Comparison of ENCODE assay signal across 22 mouse cellular contexts in genomic region chr1:59272189-59272588, GRCm38 (mm10). TPM values are rescaled to one million over a fixed set of nuclear protein-coding genes. Genes with fewer than 3 reads are reported as not detected.
"Had no signal": no experiment of that assay in that cellular context is flagged by ENCODE, and none has a peak within 500 bp of the region (broad histone marks: within the 10 kb centered on the region; RNA-seq: fewer than 3 reads in every experiment).

No protein-coding gene starts in this region.

- H3K9ac ChIP-seq: lung, embryonic 15.5 days; midbrain, embryonic 12.5 days; neural tube, embryonic 13.5 days; neural tube, embryonic 15.5 days; stomach, embryonic 15.5 days had no signal

- H3K36me3 ChIP-seq: lung, embryonic 15.5 days; midbrain, embryonic 10.5 days; midbrain, embryonic 12.5 days; neural tube, embryonic 13.5 days; neural tube, embryonic 15.5 days; stomach, embryonic 15.5 days had no signal

- DNase-seq: lung, adult 2 months; lung, postnatal 14 days; lung, postnatal 36 days; midbrain, embryonic 14.5 days; retina, postnatal 1 day; right cerebral cortex, adult 18-20 months; right cerebral cortex, postnatal 25 days; right cerebral cortex, postnatal 4 days; thymus, adult 2 months; thymus, postnatal 25 days; thymus, postnatal 4 days had no signal

- H3K4me2 ChIP-seq: lung, embryonic 15.5 days; midbrain, embryonic 12.5 days; neural tube, embryonic 13.5 days; neural tube, embryonic 15.5 days; stomach, embryonic 15.5 days had no signal

- H3K27me3 ChIP-seq: lung, embryonic 15.5 days; midbrain, embryonic 12.5 days; neural tube, embryonic 13.5 days; neural tube, embryonic 15.5 days; stomach, embryonic 15.5 days had no signal

- H3K4me1 ChIP-seq: lung, embryonic 15.5 days; midbrain, embryonic 12.5 days; stomach, embryonic 15.5 days had no signal

- H3K4me3 ChIP-seq: lung, embryonic 15.5 days; midbrain, embryonic 10.5 days; midbrain, embryonic 12.5 days; myocyte; neural tube, embryonic 13.5 days; neural tube, embryonic 15.5 days; stomach, embryonic 15.5 days had no signal

- H3K27ac ChIP-seq: lung, embryonic 15.5 days; midbrain, embryonic 10.5 days; midbrain, embryonic 12.5 days; neural tube, embryonic 13.5 days; neural tube, embryonic 15.5 days; stomach, embryonic 15.5 days; stomach, postnatal 0 days had no signal

- H3K9me3 ChIP-seq: lung, embryonic 15.5 days; midbrain, embryonic 10.5 days; midbrain, embryonic 12.5 days; neural tube, embryonic 13.5 days; neural tube, embryonic 15.5 days; stomach, embryonic 15.5 days had no signal

- ATAC-seq: lung, postnatal 0 days; midbrain, embryonic 16.5 days had no signal

RNA-seq across cellular contexts. Expression of gene Cdk15, which starts 15.5 kb away (rescaled TPM):
- polyA plus RNA-seq: lung, adult 2 months; lung, embryonic 15.5 days; small intestine, adult 2 months had no signal
